Comparison of ENCODE assay signal across 14 mouse cellular contexts in genomic region chr5:58331356-58331755, GRCm38 (mm10).
DNase-seq lines count a peak whose midpoint lies in the region; ATAC-seq and TF ChIP-seq lines count a peak whose summit lies in the region.
"Had no signal": no experiment of that assay in that cellular context is flagged by ENCODE, and none has a peak within 500 bp of the region (broad histone marks: within the 10 kb centered on the region; RNA-seq: fewer than 3 reads in every experiment).

No protein-coding gene starts in this region.

- H3K36me3 ChIP-seq in hindbrain, postnatal 0 days (ENCODE audit: insufficient read depth, low read length) = no peaks in the 10 kb centered on the region
- no peaks in the 10 kb centered on the region for H3K36me3 ChIP-seq in hindbrain, embryonic 11.5 days (ENCODE audit: control insufficient read depth, insufficient read depth, low read length)
- H3K36me3 ChIP-seq: hindbrain, embryonic 15.5 days; midbrain, embryonic 12.5 days had no signal

- no peaks in the 10 kb centered on the region for H3K4me1 ChIP-seq in hindbrain, postnatal 0 days (ENCODE audit: insufficient read depth, low read length)
- no peaks in the 10 kb centered on the region for H3K4me1 ChIP-seq in hindbrain, embryonic 11.5 days (replicated peaks; ENCODE audit: control insufficient read depth, insufficient read depth, low read length)
- H3K4me1 ChIP-seq: hindbrain, embryonic 15.5 days; midbrain, embryonic 12.5 days had no signal

- no peak overlapping the region for H3K4me3 ChIP-seq in hindbrain, postnatal 0 days (ENCODE audit: low read length)
- H3K4me3 ChIP-seq in hindbrain, embryonic 11.5 days (ENCODE audit: low read depth, low read length) = no peak overlapping the region
- H3K4me3 ChIP-seq: hindbrain, embryonic 15.5 days; midbrain, embryonic 12.5 days had no signal

- no peaks in the 10 kb centered on the region for H3K27me3 ChIP-seq in hindbrain, postnatal 0 days (ENCODE audit: insufficient read depth, low read length)
- H3K27me3 ChIP-seq in hindbrain, embryonic 11.5 days (ENCODE audit: control insufficient read depth, insufficient read depth, low read length) = no peaks in the 10 kb centered on the region
- H3K27me3 ChIP-seq: CH12.LX; hindbrain, embryonic 15.5 days; midbrain, embryonic 12.5 days had no signal

- peak; percentile 44 for DNase-seq in hindbrain, postnatal 0 days (ENCODE audit: low spot score)
- DNase-seq in hindbrain, embryonic 11.5 days (ENCODE audit: low spot score) = no peak
- peak; percentile 10 to 47 for DNase-seq in frontal cortex, postnatal 36 days (ENCODE audit: low spot score in 2 of 2)
- peak; percentile 18 to 19 for DNase-seq in left cerebral cortex, adult 18-20 months (ENCODE audit: low spot score in 2 of 2)
- DNase-seq in right cerebral cortex, postnatal 4 days = peak; percentile 14
- no peak for DNase-seq in yolk sac, embryonic 10.5 days (ENCODE audit: low spot score)
- no peak for DNase-seq in kidney, postnatal 14 days
- DNase-seq: gastrocnemius, postnatal 25 days; kidney, adult 9 months; liver; thymus, postnatal 14 days had no signal

- no peak overlapping the region for H3K27ac ChIP-seq in hindbrain, postnatal 0 days
- H3K27ac ChIP-seq in hindbrain, embryonic 11.5 days (ENCODE audit: low read depth, low read length) = no peak overlapping the region
- H3K27ac ChIP-seq: hindbrain, embryonic 15.5 days; midbrain, embryonic 12.5 days had no signal

- no peak overlapping the region for H3K9ac ChIP-seq in hindbrain, postnatal 0 days (replicated peaks; ENCODE audit: low read length)
- no peak overlapping the region for H3K9ac ChIP-seq in hindbrain, embryonic 11.5 days (ENCODE audit: low read depth, low read length)
- H3K9ac ChIP-seq: hindbrain, embryonic 15.5 days; midbrain, embryonic 12.5 days had no signal

- TF ChIP-seq CTCF in hindbrain, postnatal 0 days (IDR thresholded peaks at IDR 0.05; ENCODE audit: low read depth) = no peak

- no peak for ATAC-seq in hindbrain, postnatal 0 days
- ATAC-seq in hindbrain, embryonic 11.5 days (ENCODE audit: low FRiP score) = no peak

- 45% methylated on average over 3 of the region's 3 CpGs for WGBS in hindbrain, postnatal 0 days
- 87% methylated on average over 3 of the region's 3 CpGs for WGBS in hindbrain, embryonic 11.5 days

- no peaks in the 10 kb centered on the region for H3K9me3 ChIP-seq in hindbrain, postnatal 0 days (ENCODE audit: low read length)
- H3K9me3 ChIP-seq in hindbrain, embryonic 11.5 days (ENCODE audit: control insufficient read depth, low read length) = no peaks in the 10 kb centered on the region
- H3K9me3 ChIP-seq: hindbrain, embryonic 15.5 days; midbrain, embryonic 12.5 days had no signal

- H3K4me2 ChIP-seq in hindbrain, postnatal 0 days (ENCODE audit: low read depth, low read length) = no peak overlapping the region
- no peak overlapping the region for H3K4me2 ChIP-seq in hindbrain, embryonic 11.5 days (replicated peaks; ENCODE audit: low read depth, low read length)
- H3K4me2 ChIP-seq: hindbrain, embryonic 15.5 days; midbrain, embryonic 12.5 days had no signal

Comparison
In these comparisons a context has a peak if more than half of its experiments do, and no peak if none do; other contexts are left out.
1. DNase-seq: peak in hindbrain, postnatal 0 days (single experiment), frontal cortex, postnatal 36 days (2 of 2), left cerebral cortex, adult 18-20 months (2 of 2) and right cerebral cortex, postnatal 4 days (single experiment); none in hindbrain, embryonic 11.5 days (single experiment), yolk sac, embryonic 10.5 days (single experiment) and kidney, postnatal 14 days (single experiment).